Mouse (Mus musculus): ENCODE measurements around the gene Nrxn1.

Nrxn1 gene

DNA sequence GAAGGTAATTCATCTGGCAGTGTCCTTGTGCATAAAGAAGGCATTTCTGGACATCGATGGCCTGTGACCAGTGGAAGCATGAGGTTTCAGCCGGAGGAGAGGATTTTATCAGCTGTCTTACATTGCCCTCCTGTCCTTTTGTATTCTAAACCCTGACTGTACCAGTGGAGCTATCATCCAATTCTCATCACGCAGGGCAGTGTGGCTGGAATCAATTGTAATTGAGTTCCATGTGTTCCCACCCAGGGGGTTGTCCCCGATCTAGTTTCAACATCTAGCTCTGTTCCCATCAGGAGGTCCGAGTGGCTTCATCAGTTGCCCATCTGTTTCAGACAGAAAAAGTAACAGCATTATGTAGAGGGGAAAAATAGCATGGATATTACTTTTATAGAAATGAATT, 1038.6 kb downstream of the Nrxn1 start:
- no peak for DNase-seq

DNA sequence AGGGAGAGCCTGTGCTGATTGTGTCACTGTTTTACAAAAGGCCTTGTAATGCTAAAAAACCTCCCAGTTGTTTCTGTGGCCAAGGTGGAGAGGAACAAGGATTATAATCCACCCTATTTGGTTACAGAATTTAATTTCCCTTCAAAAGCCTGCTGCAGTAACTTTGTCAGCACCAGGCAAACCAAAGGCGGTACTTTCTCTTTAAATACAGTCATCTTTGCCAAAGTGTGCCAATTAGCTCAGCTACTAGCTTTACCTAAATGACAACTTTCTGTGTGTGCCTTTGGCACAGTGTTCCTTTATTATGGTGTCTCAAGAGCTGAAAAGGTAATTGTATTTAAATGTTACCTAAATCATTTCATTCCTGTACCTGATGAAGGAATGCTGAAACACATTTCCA, 1053.6 kb downstream of the Nrxn1 start:
- no peak for DNase-seq

DNA sequence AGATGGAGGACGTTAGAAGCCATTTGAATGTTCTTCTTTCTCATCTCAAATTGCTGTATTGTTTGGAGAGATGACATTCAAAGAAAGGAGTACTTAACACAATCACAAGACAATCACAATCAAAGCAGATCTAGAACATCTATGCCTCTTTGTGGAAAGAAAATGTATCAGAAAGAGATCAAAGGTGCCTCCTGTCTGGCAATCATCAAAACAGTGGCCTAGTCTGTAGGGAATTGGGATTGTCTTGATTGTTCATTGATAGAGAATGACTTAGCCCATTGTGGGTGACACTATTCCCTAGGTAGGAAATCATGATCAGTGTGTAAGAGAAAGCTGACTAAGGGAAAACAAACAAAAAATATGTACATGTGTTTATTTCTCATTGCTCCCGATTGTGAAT, 1060.5 kb downstream of the Nrxn1 start:
- DNase-seq: no peak

DNA sequence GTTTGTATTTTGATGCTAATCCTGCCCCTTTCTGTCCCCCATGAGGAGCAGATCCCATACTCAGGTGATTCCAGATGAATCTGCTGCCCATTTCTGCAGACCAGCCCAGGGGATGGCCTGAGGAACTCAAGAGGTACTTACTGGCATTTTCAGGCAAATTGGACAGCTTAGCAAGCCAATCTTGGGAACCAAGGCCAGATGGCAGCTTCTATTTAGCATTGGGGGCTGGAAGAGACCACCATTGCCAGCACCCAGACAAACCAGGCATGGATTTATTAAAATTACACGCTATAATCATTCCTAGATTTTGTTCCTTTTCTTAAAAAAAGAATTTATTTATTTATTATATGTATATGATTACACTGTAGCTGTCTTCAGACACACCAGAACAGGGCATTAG, 1076.2 kb downstream of the Nrxn1 start:
- DNase-seq: no peak

DNA sequence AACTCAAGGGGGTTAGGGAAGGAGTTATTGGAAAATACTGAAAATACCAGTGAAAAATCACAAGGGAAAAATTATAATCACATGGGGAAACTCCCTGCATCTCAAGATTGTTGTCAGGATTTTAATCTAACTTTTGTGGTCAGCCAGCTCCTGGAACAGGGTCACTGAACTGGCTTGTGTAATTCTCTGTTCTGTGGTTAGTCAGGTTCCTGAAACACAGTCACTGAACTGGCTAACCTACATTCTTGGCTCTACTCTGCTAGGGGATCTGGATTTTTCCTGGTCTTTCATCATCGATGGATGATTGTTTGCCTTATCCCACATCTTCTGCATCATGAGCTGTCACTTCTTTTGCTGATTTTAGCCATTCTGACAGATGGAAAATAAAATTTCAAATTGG, 1081.1 kb downstream of the Nrxn1 start:
- no peak for DNase-seq

DNA sequence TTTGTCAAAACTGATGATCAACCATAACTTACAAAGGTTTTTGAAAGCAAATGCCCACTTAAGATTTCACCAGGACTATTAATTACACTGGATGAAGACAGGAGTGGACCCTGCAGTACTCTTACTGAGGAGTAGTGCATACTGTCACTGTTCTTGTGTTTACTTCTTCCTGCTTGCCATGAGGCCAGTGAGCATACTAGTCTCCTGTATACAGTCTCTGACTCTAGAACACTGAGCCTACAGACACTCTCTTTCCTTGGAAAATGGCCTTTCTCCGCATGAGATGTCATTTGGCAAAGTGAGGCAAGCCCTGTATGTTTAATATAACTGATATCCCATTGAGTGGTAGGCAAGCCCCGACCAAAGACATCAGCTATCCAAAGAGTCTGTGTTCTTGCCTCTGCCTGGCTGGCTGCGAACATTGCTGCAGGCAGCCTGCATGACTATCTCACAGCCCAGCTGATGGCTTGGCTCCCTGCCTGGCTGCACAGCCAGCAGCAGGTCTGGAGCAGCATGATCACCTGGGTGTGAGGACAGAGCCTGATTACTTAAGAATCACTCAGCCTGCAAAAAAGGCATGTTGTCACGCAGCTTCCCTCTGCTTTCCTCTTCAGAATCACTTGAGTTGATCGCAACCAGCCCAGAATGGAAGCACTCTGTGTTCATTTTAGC, 1085.3 kb downstream of the Nrxn1 start:
- DNase-seq: no peak

DNA sequence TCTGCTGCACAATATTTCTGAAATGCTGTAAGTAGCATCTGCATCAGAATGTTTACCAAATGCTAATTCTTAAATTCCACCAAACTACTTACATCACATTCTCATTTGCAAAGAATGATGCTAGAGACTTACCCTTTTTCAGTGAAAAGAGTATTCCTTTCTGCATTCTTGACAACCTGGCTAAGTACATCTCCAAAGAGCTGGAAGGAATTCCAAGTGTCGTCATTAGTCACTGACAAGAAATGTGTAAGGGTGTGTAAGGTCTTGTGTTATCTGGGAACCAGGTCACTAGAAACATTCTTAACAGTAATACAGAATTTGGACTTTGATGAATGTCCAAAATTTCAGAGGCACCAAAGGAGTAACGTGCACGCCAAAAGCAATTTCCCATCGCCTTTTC, 1102.2 kb downstream of the Nrxn1 start:
- no peak for DNase-seq

Measured in thymus, adult 18-20 months (tissue).